Mouse (Mus musculus) cerebellum, postnatal 4 days (tissue): ENCODE measurements around the gene Zfp638.
"Not testable (repeated sequence)": the region's sequence is repeated elsewhere in the genome, so short reads cannot be mapped to it uniquely, and the experiment has no call there.

ENCODE experiments used
- DNase-seq, 2 experiments: peaks; one replicate each; pipeline ENCODE4 v3.0.0; 2022; ENCODE audit warnings: low spot score in 2 of 2, mixed read lengths in 1 of 2

Zfp638 gene

DNA sequence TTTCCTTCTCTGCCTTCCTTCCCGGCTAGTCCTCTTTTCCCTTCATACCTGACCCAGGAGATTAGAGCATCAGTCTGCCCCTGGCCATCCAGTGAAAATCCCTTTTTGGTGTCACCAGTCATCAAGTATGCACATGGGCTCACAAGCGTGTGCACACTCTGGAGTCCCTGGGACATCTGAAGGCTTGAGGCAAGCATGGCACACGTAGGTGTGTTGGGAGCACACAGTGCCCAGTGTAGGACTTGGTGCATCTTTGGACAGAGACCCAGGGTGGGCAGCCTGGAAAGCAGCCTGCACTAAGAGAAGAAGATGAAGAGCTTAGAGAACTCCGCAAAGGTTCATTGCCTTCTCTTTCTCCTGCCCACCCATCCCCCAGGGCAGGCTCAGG lies 143.0 kb downstream of the Zfp638 start:
- no peak for DNase-seq

- no peak for DNase-seq
Measured at GRCm38 (mm10) chr6:84010303-84011225, 143.7 kb downstream of the Zfp638 start.

DNA sequence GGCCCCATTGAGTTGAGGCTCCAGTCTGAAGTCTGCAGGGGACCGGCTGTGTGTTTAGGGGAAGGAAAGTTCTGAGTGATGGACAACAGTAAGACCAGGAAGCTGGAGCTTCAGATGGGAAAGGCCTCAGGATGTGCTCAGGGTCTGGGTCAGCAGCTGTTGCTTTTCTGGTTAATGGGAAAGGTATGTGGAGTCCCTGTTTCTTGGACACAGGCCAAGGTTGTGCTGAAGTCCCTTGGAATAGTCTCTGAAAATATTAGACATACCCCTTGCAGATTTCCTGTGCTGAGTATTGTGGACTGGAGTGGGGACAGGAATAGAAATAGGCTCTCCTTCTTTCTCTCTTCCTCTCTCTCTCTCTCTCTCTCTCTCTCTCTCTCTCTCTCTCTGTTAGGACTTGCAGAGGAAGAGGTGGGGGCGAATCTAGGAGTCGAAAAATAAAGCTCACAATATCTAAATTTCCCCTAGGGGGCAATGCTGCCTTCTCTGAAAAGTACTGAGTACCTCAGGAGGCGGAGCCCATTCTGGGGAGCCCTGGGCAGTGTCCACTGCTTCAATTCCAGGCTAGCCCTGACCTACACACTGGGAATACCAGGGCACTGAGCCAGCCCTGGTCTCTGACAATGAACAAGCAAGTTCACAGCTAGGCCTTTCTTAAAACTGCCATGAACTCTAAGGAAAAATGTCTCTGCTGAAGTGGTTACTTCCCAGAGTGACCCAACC lies 148.2 kb downstream of the Zfp638 start:
- not testable (repeated sequence) for DNase-seq

DNA sequence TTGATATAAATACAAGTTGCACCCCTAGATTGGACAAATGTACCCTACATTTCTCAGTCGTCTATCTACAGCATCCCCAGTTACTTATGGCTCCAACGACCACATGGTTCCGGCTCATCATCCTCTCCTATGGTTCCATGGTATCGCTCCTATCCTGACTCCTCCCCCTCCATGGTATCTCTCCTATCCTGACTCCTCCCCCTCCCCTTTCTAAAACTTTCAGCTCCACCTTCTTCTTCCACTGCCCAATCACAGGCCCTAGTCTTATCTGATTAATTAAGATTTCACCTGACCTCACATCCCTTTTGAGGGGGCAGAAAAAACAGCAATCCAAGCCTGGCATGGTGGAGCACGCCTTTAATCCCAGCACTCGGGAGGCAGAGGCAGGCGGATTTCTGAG lies 149.9 kb downstream of the Zfp638 start:
- DNase-seq, result no peak

DNA sequence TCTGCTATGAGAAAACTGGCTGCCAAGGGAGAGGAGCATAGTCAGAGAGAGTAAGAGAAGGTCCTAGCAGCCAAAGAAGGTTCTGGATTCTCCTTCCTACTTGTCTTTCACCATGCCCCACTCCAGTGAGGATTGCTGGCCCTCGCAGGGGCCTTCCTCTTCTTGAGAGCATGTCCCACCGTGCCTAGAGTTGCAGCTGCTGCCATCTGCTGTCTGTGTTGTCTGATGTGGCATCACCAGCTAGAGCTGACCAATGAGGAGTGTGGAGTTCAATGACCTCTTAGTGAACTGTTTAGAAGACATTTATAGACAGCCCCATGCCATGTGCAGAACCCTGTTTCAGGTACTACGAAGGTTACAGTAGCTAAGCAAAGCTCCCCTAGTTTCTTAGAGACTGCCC lies 150.5 kb downstream of the Zfp638 start:
- no peak for DNase-seq

- DNase-seq, result no peak
Measured at GRCm38 (mm10) chr6:84018906-84019550, 152.1 kb downstream of the Zfp638 start.

DNA sequence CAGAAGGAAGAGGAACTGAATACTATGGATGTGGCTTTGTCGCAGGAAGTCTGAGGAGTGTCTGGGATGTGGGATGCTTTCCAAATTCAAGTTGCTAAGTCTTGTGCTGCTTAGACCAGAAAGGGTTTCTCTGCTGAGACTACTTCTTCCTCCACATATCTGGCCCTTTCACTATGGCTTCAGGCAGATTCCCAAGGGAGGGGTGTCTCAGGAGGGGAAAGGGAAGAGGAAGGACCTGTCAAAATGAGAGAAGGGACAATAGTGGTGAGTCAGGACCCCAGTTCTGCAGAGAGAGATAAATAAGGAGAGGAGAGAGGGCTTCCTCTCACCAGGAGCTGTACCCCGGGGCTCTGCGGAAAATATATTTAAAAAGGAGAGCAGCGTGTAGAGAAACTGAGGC lies 153.1 kb downstream of the Zfp638 start:
- DNase-seq, result no peak

DNA sequence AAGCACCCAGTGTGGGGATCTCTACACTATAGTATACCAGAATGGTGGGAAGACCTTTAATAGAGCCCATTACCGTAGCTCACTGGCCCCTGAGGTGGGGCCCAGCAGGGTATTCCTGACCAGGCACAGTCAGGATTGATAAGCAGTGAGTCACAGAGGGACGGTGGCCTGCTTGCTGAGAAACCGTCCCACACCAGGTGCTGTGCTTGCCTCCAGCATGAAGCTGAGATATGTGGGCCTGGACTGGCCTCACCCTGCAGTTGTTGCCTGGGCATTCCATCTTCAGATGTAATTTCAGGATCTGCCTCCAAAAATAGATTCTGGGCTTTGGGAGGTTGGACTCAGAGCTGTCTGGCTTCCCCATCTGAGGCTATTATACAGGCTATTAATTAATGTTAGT lies 155.1 kb downstream of the Zfp638 start:
- no peak for DNase-seq

- DNase-seq, result no peak
Measured at GRCm38 (mm10) chr6:84025636-84026035, 158.7 kb downstream of the Zfp638 start.

GRCm38 (mm10) chr6:84028791-84029190 lies 161.9 kb downstream of the Zfp638 start:
- DNase-seq, result no peak

DNA sequence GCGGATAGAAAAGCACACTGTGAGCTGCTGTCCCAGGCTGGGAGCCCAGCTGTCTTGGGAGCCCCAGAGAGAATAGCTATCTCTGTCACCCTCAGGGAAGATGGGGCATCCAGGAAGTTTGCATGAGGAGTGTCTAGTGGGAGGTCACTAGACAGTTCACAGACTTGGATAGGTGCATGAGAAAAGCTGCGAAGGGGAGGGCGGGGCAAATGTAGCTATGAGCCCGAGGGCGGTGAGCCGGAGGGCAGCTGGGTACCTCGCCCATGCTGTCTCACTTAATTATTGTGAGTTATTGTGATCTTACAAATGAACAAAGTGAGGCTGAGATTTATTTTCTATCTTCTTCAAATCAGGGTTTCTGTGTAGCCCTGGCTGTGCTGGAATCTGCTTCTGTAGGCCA lies 162.9 kb downstream of the Zfp638 start:
- DNase-seq, result no peak

DNA sequence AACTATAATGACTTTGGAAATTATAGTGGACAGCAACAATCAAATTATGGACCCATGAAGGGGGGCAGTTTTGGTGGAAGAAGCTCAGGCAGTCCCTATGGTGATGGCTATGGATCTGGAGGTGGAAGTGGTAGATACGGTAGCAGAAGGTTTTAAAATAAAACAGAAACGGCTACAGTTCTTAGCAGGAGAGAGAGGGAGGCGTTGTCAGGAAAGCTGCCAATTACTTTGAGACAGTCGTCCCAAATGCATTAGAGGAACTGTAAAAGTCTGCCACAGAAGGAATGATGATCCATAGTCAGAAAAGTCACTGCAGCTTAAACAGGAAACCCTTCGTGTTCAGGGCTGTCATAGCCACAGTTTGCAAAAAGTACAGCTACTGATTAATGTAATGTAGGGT lies 165.6 kb downstream of the Zfp638 start:
- DNase-seq, result not testable (repeated sequence)
